Mouse (Mus musculus) neural tube, embryonic 12.5 days (tissue): Measurements from ENCODE around the gene Ppp1cc. TPM values are rescaled to one million over a fixed set of nuclear protein-coding genes. Genes with fewer than 3 reads are reported as not detected.
"Not testable (repeated sequence)": the region's sequence is repeated elsewhere in the genome, so short reads cannot be mapped to it uniquely, and the experiment has no call there.

Experiments used
- ATAC-seq: fragments of 200-750 bp; cut with Nextera tagmentation; 2 replicates; pipeline ENCODE4 v1.8.0; 2017; ENCODE audit warnings: low read depth, mild to moderate bottlenecking, moderate TSS enrichment, moderate library complexity; ENCODE audit not compliant: low FRiP score
- H3K27ac ChIP-seq: fragments of 300-500 bp; sonication (generic); 2 replicates; pipeline ENCODE4 v1.5.1; 2016
- H3K27me3 ChIP-seq: fragments of 300-500 bp; sonication (generic); replicated peaks from 2 replicates; pipeline ENCODE4 v1.6.1; 2016; ENCODE audit warnings: mild to moderate bottlenecking
- H3K36me3 ChIP-seq: fragments of 300-500 bp; sonication (generic); 2 replicates; pipeline ENCODE4 v1.6.1; 2016; ENCODE audit warnings: mild to moderate bottlenecking
- H3K4me1 ChIP-seq: fragments of 300-500 bp; sonication (generic); 2 replicates; pipeline ENCODE4 v1.6.1; 2016
- H3K4me2 ChIP-seq: fragments of 300-500 bp; sonication (generic); replicated peaks from 2 replicates; pipeline ENCODE4 v1.6.1; 2016; ENCODE audit warnings: mild to moderate bottlenecking
- H3K4me3 ChIP-seq: fragments of 300-500 bp; sonication (generic); 2 replicates; pipeline ENCODE4 v1.5.1; 2016
- H3K9ac ChIP-seq: fragments of 300-500 bp; sonication (generic); 2 replicates; pipeline ENCODE4 v1.6.1; 2016; ENCODE audit warnings: mild to moderate bottlenecking
- H3K9me3 ChIP-seq: fragments of 300-500 bp; sonication (generic); 2 replicates; pipeline ENCODE4 v1.6.1; 2016; ENCODE audit warnings: mild to moderate bottlenecking
- WGBS: fragments of 180-500 bp; shearing (Covaris S2); methylation state at CpG from one replicate; pipeline ENCODE4 v1.1.7; 2016; 5-methylcytosine and 5-hydroxymethylcytosine counted together
- polyA plus RNA-seq: library from polyadenylated mRNA; unstranded; fragments of >200 nt; fragmentation: Nextera tagmentation; extraction: Ambion mirVana; gene quantifications from 2 replicates; pipeline ENCODE4 v1.2.1, GENCODE M21; 2016

Ppp1cc gene
- polyA plus RNA-seq, 1 experiment from 2014 or later: 306 TPM

DNA sequence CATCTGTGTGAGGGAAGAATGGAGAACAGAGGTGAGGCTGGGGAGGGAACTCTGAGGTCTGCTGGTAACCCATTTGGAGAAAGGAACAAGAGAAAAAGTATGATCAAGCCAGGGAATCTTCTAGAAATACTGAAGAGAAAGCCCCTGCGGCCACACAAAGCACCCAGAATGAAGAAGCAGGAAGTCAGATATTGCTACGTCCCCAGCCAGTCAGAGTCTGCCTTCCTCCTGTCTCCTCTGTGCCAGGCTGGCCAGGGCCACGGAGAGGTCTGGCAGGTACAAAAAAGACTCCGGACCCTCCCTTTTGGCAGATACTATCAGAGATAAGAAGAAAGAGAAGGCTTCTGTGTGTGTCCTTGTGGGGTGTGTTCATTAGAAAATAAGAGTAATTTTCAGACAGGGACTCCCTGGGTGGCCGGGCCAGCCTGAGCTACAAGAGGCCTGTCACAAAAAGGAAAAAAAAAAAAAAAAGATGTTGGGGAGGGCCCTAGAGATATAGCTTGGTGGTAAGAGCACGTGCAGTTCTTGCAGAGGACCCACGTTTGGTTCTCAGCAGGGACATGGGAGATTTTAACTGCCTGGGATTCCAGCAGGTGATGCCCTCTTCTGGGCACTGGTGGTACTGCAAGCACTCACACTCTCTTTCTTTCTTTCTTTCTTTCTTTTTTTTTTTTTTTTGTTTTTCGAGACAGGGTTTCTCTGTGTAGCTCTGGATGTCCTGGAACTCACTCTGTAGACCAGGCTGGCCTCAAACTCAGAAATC is 15.7 kb upstream of the Ppp1cc start:
- no peak for ATAC-seq
- no peaks in the 10 kb centered on the region for H3K4me1 ChIP-seq
- H3K4me3 ChIP-seq: no peak overlapping the region
- WGBS: 52% methylated on average over 8 of the region's 8 CpGs
- H3K9me3 ChIP-seq: no peaks in the 10 kb centered on the region
- H3K9ac ChIP-seq: no peak overlapping the region
- H3K36me3 ChIP-seq: no peaks in the 10 kb centered on the region
- H3K27ac ChIP-seq: no peak overlapping the region
- H3K27me3 ChIP-seq: no peaks in the 10 kb centered on the region
- no peak overlapping the region for H3K4me2 ChIP-seq

DNA sequence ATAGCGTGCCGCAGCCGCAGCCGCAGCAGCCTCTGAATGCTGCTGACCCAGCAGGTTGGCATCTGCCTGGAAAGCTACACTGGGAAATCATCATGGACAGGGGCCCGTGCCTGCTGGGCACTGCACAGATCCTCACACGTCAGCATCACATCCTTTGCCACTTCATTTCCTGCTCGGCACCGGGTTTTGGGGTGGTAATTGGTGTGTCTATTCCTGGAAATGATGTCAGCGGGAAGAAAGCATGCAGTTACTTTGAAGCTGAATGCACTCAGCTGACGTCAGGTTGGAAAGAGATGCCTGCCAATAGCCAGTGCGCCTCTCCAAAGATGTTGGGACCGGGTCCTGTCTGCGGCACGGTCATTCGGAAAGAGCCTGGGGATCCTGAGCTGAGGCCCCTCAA is 14.5 kb upstream of the Ppp1cc start:
- Histone ChIP-seq H3K27me3 (no peaks in the 10 kb centered on the region), H3K4me1 (no peaks in the 10 kb centered on the region), H3K9ac (no peak overlapping the region), H3K27ac (no peak overlapping the region), H3K4me2 (no peak overlapping the region), H3K36me3 (no peaks in the 10 kb centered on the region), H3K9me3 (no peaks in the 10 kb centered on the region), H3K4me3 (no peak overlapping the region)
- no peak for ATAC-seq
- WGBS: 90% methylated on average over 15 of the region's 15 CpGs

DNA sequence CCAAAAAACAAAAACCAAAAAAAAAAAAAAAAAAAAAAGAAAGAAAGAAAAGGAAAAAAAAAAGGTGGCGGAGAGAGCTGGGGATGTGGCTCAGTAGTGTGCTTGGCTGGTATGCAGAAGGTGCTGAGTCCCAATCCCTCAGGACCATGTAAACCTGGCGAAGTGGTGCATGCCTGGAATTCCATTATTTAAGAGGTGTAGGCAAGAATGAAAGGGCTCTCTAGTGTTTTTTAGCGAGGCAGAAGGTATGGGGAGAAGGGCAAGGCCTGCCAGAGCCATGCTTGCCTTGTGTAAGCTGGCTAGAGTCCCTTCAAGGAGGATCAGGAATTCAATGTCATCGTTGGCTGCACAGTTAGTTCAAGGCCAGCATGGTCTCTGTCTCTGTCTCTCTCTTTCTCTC is 13.3 kb upstream of the Ppp1cc start:
- Histone ChIP-seq H3K36me3 (no peaks in the 10 kb centered on the region), H3K4me1 (no peaks in the 10 kb centered on the region), H3K9me3 (no peaks in the 10 kb centered on the region), H3K4me2 (no peak overlapping the region), H3K4me3 (no peak overlapping the region), H3K9ac (no peak overlapping the region), H3K27ac (no peak overlapping the region), H3K27me3 (no peaks in the 10 kb centered on the region)
- WGBS: 87% methylated on average over 4 of the region's 4 CpGs
- ATAC-seq: no peak

DNA sequence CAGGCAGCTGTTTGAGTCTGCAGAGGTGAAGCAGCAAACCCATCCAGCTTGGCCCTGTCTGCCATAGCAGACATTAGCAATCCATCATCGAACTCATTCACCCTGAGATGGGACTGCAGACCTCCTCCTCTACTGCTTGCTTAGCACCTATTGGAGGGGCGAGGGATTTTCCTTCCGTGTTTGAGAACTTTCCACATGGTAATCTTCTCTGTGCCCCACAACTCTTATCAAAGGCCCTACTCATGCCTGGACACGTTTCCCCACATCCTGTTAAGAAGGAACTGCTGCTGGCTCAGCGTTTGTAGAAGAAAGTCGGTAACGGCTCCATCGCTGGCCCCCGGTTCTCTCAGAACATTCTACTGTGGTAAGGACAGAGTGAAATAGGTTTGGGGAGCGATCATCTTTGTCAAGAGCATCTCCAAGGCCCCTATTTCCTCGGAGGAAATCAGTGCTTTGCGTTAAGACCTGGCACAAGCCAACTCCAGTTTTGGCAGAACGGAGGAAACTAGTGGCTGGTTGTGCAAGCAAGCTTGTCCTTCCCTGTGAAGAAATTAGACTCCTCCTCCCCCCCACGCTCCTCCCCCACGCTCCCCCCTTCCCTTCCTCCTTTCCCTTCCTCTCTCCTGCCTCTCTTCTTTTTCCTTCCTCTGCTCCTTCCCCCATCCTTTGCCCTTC is 12.6 kb upstream of the Ppp1cc start:
- ATAC-seq: no peak
- whole genome bisulfite sequencing: 65% methylated on average over 15 of the region's 15 CpGs
- Histone ChIP-seq H3K27me3 (no peaks in the 10 kb centered on the region), H3K4me2 (no peak overlapping the region), H3K9ac (no peak overlapping the region), H3K36me3 (no peaks in the 10 kb centered on the region), H3K27ac (no peak overlapping the region), H3K9me3 (no peaks in the 10 kb centered on the region), H3K4me1 (no peaks in the 10 kb centered on the region), H3K4me3 (no peak overlapping the region)

DNA sequence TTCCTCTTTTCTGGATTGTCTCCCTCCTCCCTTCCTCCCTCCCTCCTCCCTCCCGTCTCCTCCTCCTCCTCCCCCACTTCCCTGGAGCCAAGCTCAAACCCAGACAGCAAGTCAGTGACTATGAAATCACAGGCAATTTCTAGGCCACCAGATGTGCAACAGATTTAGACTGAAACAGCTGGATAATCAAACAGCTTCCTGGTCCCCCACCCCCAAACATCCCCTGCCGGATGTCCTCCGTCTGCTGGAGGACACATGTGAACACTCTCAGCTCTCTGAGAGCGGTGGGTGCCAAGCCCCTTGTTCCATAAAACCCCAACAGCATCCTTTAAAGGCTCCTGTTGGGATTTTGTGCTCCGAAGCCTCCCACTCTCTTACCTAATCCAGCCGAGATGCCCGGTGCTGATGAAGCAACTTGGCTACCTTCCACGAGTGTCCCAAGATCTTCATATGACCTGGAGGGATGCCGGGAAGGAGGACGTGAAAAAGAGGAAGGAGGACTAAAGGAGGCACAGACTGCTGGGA is 12.0 kb upstream of the Ppp1cc start:
- 60% methylated on average over 10 of the region's 10 CpGs for WGBS
- Histone ChIP-seq H3K9ac (no peak overlapping the region), H3K27ac (no peak overlapping the region), H3K4me1 (no peaks in the 10 kb centered on the region), H3K9me3 (no peaks in the 10 kb centered on the region), H3K36me3 (no peaks in the 10 kb centered on the region), H3K4me2 (0 out of 2 replicates have a peak overlapping the region, but pooled peaks have one; percentile 9), H3K27me3 (no peaks in the 10 kb centered on the region), H3K4me3 (no peak overlapping the region)
- ATAC-seq: no peak

DNA sequence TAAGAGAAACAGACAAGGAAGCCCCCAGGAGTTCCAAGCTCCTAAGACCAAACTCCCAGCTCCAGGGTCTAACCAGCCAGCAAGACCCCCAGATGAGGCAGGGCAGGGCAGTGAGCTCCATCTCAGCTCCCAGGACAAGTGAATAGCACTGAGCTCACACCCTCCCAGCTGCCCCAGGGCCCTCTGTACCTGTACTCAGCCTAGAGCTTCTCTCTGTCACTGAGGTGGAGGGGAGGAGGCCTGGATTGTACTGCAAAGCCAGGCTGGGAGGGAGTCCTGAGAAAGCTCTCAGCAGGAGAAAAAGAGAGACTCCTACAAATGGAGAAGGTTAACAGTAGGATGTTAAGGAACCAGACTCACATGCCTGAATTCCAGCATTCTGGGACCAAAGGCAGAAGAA is 11.5 kb upstream of the Ppp1cc start:
- no peaks in the 10 kb centered on the region for H3K36me3 ChIP-seq
- no peak overlapping the region for H3K27ac ChIP-seq
- no peak overlapping the region for H3K9ac ChIP-seq
- H3K27me3 ChIP-seq: no peaks in the 10 kb centered on the region
- H3K4me2 ChIP-seq: 0 out of 2 replicates have a peak overlapping the region, but pooled peaks have one; percentile 9
- H3K4me3 ChIP-seq: no peak overlapping the region
- no peaks in the 10 kb centered on the region for H3K4me1 ChIP-seq
- no peak for ATAC-seq
- no peaks in the 10 kb centered on the region for H3K9me3 ChIP-seq

DNA sequence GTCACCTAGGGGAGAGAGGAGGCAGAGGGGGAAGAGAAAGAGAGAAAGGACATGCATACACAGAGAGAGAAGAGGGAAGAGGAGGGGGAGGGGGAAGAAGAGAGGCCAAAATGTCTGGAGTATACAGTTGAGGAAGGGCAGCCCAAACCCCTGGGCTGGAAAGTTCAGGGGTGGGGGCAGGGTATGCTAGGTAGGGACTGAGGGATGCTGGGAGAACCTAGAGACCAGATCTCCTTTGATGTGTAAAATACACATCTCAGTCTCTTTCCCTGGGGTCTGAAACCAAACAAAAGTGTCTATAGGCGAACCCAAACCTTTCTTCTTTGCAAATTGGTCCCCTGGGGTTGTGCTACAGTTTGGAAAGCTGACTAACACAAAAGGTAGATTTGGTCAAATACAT is 10.0 kb upstream of the Ppp1cc start:
- Histone ChIP-seq H3K4me1 (no peaks in the 10 kb centered on the region), H3K4me3 (no peak overlapping the region), H3K9me3 (no peaks in the 10 kb centered on the region), H3K36me3 (no peaks in the 10 kb centered on the region), H3K27me3 (no peaks in the 10 kb centered on the region), H3K4me2 (no peak overlapping the region), H3K9ac (no peak overlapping the region), H3K27ac (no peak overlapping the region)
- no peak for ATAC-seq
- WGBS: 45% methylated on average over 1 of the region's 1 CpGs

DNA sequence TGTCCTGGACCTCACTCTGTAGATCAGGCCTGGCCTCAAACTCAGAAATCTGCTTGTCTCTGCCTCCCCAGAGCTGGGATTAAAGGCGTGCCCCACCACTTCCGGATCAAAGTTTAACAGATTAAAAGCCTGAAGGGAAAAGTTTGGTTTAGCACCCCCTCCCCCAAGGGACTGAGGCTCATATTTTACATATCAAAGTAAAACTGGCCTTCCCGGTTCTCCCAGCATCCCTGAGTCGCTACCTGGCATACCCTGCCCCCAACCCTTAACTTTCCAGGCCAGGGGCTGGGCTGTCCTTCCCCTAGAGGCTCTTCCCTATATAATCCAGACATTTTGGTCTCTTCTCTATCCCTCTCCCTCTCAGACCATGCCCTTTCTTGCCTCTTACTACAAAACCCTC is 8.8 kb upstream of the Ppp1cc start:
- H3K4me1 ChIP-seq: no peaks in the 10 kb centered on the region
- no peak for ATAC-seq
- WGBS: 54% methylated on average over 4 of the region's 4 CpGs
- H3K27me3 ChIP-seq: no peaks in the 10 kb centered on the region
- H3K27ac ChIP-seq: no peak overlapping the region
- H3K9ac ChIP-seq: no peak overlapping the region
- H3K9me3 ChIP-seq: no peaks in the 10 kb centered on the region
- no peaks in the 10 kb centered on the region for H3K36me3 ChIP-seq
- no peak overlapping the region for H3K4me3 ChIP-seq
- H3K4me2 ChIP-seq: no peak overlapping the region

DNA sequence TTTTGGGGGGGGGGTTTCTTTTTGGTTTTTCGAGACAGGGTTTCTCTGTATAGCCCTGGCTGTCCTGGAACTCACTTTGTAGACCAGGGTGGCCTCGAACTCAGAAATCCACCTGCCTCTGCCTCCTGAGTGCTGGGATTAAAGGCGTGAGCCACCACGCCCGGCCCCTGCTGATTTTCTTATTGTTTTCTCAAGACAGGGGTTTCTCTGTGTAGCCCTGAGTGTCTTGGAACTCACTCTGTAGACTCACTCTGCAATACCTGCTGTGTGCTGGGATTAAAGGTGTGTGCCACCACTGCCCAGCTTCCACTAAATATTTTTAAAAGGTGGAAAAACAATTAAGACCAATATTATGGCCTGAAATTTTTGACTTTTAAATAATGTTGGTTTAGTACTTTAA is 5.6 kb upstream of the Ppp1cc start:
- H3K9ac ChIP-seq, H3K36me3 ChIP-seq, H3K4me3 ChIP-seq, H3K4me1 ChIP-seq, H3K27me3 ChIP-seq, H3K27ac ChIP-seq, H3K4me2 ChIP-seq, H3K9me3 ChIP-seq, ATAC-seq: not testable (repeated sequence)
- 92% methylated on average over 5 of the region's 5 CpGs for WGBS

DNA sequence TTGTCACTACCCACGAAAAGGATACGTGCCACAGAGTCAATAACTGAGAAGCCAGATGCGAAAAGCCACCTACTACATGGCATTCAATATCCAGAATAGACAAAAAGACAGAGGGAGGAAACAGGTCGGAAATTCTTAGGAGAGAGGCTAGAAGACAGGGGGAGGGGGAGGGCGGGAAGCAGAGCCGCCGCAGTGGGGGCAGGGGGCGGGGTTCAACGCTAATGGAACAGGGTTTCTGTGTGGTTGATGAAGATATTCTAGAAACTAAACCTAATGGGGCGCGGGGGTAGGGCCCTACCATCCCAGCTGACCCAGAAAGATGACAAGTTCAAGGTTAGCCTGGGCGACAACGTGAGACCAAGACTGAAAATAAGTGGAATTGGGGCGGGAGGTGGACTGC is 4.1 kb upstream of the Ppp1cc start:
- no peak overlapping the region for H3K9ac ChIP-seq
- ATAC-seq: no peak
- no peaks in the 10 kb centered on the region for H3K27me3 ChIP-seq
- no peak overlapping the region for H3K4me3 ChIP-seq
- H3K4me1 ChIP-seq: peaks cover 11% of the 10 kb centered on the region; the same call in 1 of the 2 replicates
- H3K27ac ChIP-seq: no peak overlapping the region
- no peaks in the 10 kb centered on the region for H3K36me3 ChIP-seq
- H3K9me3 ChIP-seq: no peaks in the 10 kb centered on the region
- no peak overlapping the region for H3K4me2 ChIP-seq
- WGBS: 35% methylated on average over 11 of the region's 14 CpGs

DNA sequence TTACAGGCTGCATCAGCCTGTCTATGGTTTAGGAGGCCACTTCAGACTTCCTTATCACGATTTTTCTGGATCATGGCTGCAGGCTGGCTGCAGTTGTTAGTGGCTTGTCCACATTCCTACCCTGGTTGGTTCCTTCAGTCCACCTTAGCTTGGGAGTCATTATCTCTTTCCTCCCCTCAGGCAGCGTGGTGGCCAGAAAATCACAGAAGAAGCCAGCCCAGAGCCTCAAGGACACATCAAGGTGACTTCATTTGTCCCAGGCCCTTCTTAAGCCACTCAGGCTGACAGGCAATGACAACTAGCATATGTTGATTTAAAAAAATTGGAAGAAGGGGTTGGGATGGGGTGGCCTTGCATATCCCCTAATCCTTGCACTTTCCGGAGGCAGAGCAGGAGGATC is 3.3 kb upstream of the Ppp1cc start:
- no peak for ATAC-seq
- Histone ChIP-seq H3K27me3 (no peaks in the 10 kb centered on the region), H3K9me3 (no peaks in the 10 kb centered on the region), H3K9ac (no peak overlapping the region), H3K4me3 (no peak overlapping the region), H3K36me3 (no peaks in the 10 kb centered on the region), H3K4me1 (peaks cover 16% of the 10 kb centered on the region), H3K4me2 (no peak overlapping the region), H3K27ac (no peak overlapping the region)
- WGBS: 67% methylated on average over 3 of the region's 3 CpGs

DNA sequence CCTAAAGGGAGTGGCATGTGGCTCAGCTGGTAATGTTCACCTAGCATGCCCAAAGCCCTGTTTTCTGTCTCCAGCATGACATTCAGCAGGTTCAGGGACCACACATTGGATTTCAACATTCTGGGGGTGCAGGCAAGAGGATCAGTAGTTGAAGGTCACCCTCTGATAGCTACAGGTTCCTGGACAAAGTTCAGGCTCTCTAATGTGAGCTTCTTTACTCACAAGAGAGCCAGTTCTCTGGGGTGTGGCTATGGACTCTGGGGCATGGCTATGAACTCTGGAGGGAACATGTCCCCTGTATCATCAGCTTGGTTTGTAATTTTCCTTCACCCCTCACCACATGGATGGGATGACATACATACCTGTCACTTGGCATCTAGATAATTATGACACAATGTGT is 2.5 kb upstream of the Ppp1cc start:
- Histone ChIP-seq H3K27me3 (no peaks in the 10 kb centered on the region), H3K9ac (no peak overlapping the region), H3K4me1 (peaks cover 23% of the 10 kb centered on the region), H3K9me3 (no peaks in the 10 kb centered on the region), H3K4me2 (no peak overlapping the region), H3K27ac (no peak overlapping the region), H3K4me3 (no peak overlapping the region), H3K36me3 (no peaks in the 10 kb centered on the region)
- ATAC-seq: no peak

DNA sequence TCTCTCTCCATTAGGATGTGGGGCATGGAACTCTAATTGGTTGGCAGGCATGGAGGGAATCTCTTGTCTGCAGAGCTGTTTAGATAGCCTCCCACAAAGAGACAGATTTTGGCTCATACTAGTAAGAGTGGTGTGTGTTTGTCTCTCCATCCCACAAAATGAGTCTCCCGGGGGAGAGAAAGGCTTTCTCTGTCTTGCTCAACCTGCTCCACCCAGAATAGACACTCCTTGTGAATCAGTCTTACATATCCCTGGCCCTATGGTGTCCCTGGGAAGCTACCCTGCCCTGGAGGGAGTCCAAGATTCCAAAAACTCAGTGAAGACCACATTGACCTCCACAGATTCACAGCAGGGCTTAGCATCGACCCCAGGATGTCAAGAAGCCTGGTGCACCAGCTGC is 1.6 kb upstream of the Ppp1cc start:
- Histone ChIP-seq H3K4me1 (peaks cover 32% of the 10 kb centered on the region), H3K9me3 (no peaks in the 10 kb centered on the region), H3K4me2 (no peak overlapping the region), H3K36me3 (peaks cover 6% of the 10 kb centered on the region; the same call in 1 of the 2 replicates), H3K27me3 (no peaks in the 10 kb centered on the region), H3K4me3 (no peak overlapping the region), H3K27ac (no peak overlapping the region), H3K9ac (no peak overlapping the region)
- 53% methylated on average over 2 of the region's 2 CpGs for WGBS
- no peak for ATAC-seq
